Mouse (Mus musculus) neural tube, embryonic 12.5 days (tissue): Measurements from ENCODE around the gene Dnm2. TPM values are rescaled to one million over a fixed set of nuclear protein-coding genes. Genes with fewer than 3 reads are reported as not detected.
"Not testable (repeated sequence)": the region's sequence is repeated elsewhere in the genome, so short reads cannot be mapped to it uniquely, and the experiment has no call there.

Experiments used
- ATAC-seq: fragments of 200-750 bp; cut with Nextera tagmentation; 2 replicates; pipeline ENCODE4 v1.8.0; 2017; ENCODE audit warnings: low read depth, mild to moderate bottlenecking, moderate TSS enrichment, moderate library complexity; ENCODE audit not compliant: low FRiP score
- H3K27ac ChIP-seq: fragments of 300-500 bp; sonication (generic); 2 replicates; pipeline ENCODE4 v1.5.1; 2016
- H3K27me3 ChIP-seq: fragments of 300-500 bp; sonication (generic); replicated peaks from 2 replicates; pipeline ENCODE4 v1.6.1; 2016; ENCODE audit warnings: mild to moderate bottlenecking
- H3K36me3 ChIP-seq: fragments of 300-500 bp; sonication (generic); 2 replicates; pipeline ENCODE4 v1.6.1; 2016; ENCODE audit warnings: mild to moderate bottlenecking
- H3K4me1 ChIP-seq: fragments of 300-500 bp; sonication (generic); 2 replicates; pipeline ENCODE4 v1.6.1; 2016
- H3K4me2 ChIP-seq: fragments of 300-500 bp; sonication (generic); replicated peaks from 2 replicates; pipeline ENCODE4 v1.6.1; 2016; ENCODE audit warnings: mild to moderate bottlenecking
- H3K4me3 ChIP-seq: fragments of 300-500 bp; sonication (generic); 2 replicates; pipeline ENCODE4 v1.5.1; 2016
- H3K9ac ChIP-seq: fragments of 300-500 bp; sonication (generic); 2 replicates; pipeline ENCODE4 v1.6.1; 2016; ENCODE audit warnings: mild to moderate bottlenecking
- H3K9me3 ChIP-seq: fragments of 300-500 bp; sonication (generic); 2 replicates; pipeline ENCODE4 v1.6.1; 2016; ENCODE audit warnings: mild to moderate bottlenecking
- WGBS: fragments of 180-500 bp; shearing (Covaris S2); methylation state at CpG from one replicate; pipeline ENCODE4 v1.1.7; 2016; 5-methylcytosine and 5-hydroxymethylcytosine counted together
- polyA plus RNA-seq: library from polyadenylated mRNA; unstranded; fragments of >200 nt; fragmentation: Nextera tagmentation; extraction: Ambion mirVana; gene quantifications from 2 replicates; pipeline ENCODE4 v1.2.1, GENCODE M21; 2016

Gene Dnm2
- polyA plus RNA-seq, 1 experiment from 2014 or later: 80.4 TPM

- Histone ChIP-seq H3K9ac (no peak overlapping the region), H3K4me3 (no peak overlapping the region), H3K4me1 (no peaks in the 10 kb centered on the region), H3K36me3 (peaks cover 36% of the 10 kb centered on the region), H3K27me3 (no peaks in the 10 kb centered on the region), H3K27ac (no peak overlapping the region), H3K4me2 (no peak overlapping the region), H3K9me3 (no peaks in the 10 kb centered on the region)
- WGBS: 88% methylated on average over 3 of the region's 3 CpGs
- no peak for ATAC-seq
These were observed 39.3 kb downstream of the Dnm2 start for GRCm38 (mm10) chr9:21463766-21464564.

DNA sequence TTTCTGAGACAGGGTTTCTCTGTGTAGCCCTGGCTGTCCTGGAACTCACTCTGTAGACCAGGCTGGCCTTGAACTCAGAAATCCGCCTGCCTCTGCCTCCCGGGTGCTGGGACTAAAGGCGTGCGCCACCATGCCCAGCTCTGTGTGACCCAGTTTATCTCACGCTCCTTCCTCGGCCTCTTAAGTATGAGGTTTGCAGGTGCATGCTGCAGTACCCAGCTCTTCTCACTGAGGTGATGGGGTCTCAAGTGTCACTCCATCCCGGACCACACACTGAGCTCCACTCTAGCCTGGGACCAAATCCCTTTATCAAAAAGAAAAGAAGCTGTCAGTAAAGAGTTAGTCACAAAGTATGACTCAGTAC lies 39.8 kb downstream of the Dnm2 start:
- not testable (repeated sequence) for H3K4me2 ChIP-seq, H3K4me1 ChIP-seq, H3K27ac ChIP-seq, H3K4me3 ChIP-seq, ATAC-seq, H3K9me3 ChIP-seq, H3K9ac ChIP-seq, H3K27me3 ChIP-seq
- peaks cover 38% of the 10 kb centered on the region for H3K36me3 ChIP-seq
- 93% methylated on average over 7 of the region's 7 CpGs for WGBS

DNA sequence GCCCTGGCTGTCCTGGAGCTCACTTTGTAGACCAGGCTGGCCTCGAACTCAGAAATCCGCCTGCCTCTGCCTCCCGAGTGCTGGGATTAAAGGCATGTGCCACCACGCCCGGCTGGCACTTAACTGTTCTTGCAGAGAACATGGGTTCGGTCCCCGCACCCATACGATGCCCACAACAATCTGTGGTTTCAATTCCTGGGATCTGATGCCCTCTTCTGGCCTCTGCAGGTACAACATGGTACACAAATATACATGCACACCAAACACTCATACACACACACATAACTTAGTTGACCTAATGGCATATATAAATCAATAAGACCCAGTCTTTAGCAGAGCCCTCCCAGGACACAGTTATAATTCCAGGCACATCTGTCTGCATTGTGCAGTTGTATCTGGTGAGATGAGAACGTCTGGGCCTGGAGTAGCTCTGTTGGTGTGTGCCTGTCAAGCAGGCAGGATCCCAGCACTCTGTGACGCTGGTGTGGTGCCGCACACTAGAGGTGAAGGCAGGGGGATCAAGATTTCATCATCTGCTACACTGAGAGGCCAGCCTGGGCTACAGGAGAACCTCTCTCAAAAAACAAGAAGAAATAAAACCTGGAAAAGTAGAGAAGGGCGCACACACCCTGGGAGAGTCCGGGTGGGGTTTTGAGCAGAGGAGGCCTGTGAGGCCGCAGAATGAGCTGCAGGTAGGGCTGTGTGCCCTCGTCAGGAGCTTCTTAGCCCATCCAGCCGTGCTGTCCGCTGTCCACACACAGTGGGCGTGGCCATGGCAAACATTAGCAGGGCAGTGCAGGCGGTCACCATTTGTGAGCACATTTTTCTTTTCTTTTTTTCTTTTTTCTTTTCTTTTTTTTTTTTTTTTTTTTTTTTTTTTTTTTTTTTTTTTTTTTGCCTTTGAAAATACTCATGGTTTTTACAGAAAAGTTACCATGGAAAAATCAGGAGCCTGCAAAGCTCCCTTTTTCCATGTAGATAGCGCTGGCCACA lies 44.6 kb downstream of the Dnm2 start:
- ATAC-seq: no peak
- peaks cover 72% of the 10 kb centered on the region for H3K36me3 ChIP-seq
- H3K27ac ChIP-seq: no peak overlapping the region
- WGBS: 87% methylated on average over 20 of the region's 20 CpGs
- no peak overlapping the region for H3K4me3 ChIP-seq
- H3K9me3 ChIP-seq: no peaks in the 10 kb centered on the region
- H3K9ac ChIP-seq: no peak overlapping the region
- H3K4me1 ChIP-seq: no peaks in the 10 kb centered on the region
- H3K27me3 ChIP-seq: no peaks in the 10 kb centered on the region
- H3K4me2 ChIP-seq: no peak overlapping the region

DNA sequence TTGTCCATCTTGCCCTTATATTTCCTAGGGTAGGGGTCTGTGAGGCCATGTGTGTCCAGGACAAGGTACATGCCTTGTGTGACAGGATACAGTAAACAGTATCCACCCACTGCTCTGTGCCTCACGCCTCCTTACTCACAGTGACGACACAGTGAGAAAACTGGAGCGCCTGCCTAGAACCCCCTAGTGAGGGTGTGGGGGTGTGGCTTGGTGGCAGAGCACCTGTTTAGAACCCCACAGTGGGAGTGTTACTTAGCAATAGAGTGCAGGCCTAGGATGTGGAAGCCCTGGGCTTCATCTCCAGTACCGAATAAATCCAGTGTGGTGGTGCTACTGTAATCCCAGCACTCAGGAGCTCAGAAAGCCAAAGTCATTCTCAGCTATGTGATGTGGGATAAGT lies 48.2 kb downstream of the Dnm2 start:
- no peak for ATAC-seq
- Histone ChIP-seq H3K36me3 (peaks cover 88% of the 10 kb centered on the region), H3K27me3 (no peaks in the 10 kb centered on the region), H3K4me3 (no peak overlapping the region), H3K9ac (no peak overlapping the region), H3K4me1 (no peaks in the 10 kb centered on the region), H3K4me2 (no peak overlapping the region), H3K9me3 (peaks cover 6% of the 10 kb centered on the region; the same call in 1 of the 2 replicates), H3K27ac (no peak overlapping the region)
- 88% methylated on average over 4 of the region's 4 CpGs for WGBS

- Histone ChIP-seq H3K36me3 (peaks cover 93% of the 10 kb centered on the region), H3K4me3 (no peak overlapping the region), H3K27me3 (no peaks in the 10 kb centered on the region), H3K9ac (no peak overlapping the region), H3K27ac (no peak overlapping the region), H3K4me2 (no peak overlapping the region), H3K4me1 (no peaks in the 10 kb centered on the region), H3K9me3 (peaks cover 8% of the 10 kb centered on the region; the same call in 1 of the 2 replicates)
- 97% methylated on average over 6 of the region's 6 CpGs for WGBS
- ATAC-seq: no peak
These were observed 53.0 kb downstream of the Dnm2 start for GRCm38 (mm10) chr9:21477707-21478106.

DNA sequence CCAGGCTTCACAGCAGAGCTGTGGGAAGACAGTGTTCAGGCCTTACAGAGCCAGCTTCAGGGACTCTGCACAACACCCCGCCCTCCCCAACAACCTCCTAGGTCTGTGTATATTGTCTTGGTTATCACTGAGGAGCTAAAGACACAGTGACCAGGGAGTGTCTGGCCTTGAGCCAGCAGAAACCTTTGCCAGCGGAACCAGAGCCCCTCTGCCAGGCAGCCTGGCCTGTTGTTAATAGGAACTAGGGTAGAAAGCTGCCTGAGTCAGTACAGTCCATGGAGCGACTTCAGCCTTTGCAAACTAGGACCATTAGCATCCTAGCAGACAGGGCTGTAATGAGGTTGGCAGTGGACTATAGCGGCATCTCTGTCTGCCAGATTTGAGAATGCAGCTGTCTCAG lies 59.4 kb downstream of the Dnm2 start:
- H3K4me2 ChIP-seq: no peak overlapping the region
- H3K27ac ChIP-seq: no peak overlapping the region
- no peak overlapping the region for H3K4me3 ChIP-seq
- no peaks in the 10 kb centered on the region for H3K4me1 ChIP-seq
- WGBS: 97% methylated on average over 4 of the region's 4 CpGs
- no peak overlapping the region for H3K9ac ChIP-seq
- H3K36me3 ChIP-seq: peaks cover 73% of the 10 kb centered on the region
- H3K27me3 ChIP-seq: no peaks in the 10 kb centered on the region
- H3K9me3 ChIP-seq: no peaks in the 10 kb centered on the region
- ATAC-seq: no peak

DNA sequence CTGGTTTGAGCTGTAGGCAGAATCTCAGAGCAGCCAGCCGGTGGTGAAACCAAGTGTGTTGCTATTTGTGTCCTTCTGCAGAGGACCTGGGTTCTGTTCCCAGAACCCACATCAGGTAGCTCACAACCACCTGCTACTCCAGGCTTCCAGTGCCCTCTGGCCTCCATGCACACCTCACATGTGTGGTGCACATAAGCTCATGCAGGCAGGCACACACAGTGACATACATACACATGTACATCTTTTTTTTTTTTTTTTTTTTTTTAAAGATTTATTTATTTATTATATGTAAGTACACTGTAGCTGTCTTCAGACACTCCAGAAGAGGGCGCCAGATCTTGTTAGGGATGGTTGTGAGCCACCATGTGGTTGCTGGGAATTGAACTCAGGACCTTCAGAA lies 63.5 kb downstream of the Dnm2 start:
- not testable (repeated sequence) for ATAC-seq, H3K27ac ChIP-seq, H3K4me3 ChIP-seq, H3K27me3 ChIP-seq, H3K9ac ChIP-seq, H3K4me1 ChIP-seq, H3K9me3 ChIP-seq, H3K4me2 ChIP-seq
- peaks cover 59% of the 10 kb centered on the region for H3K36me3 ChIP-seq
- 93% methylated on average over 1 of the region's 2 CpGs for WGBS

GRCm38 (mm10) chr9:21490696-21491095 lies 66.0 kb downstream of the Dnm2 start:
- H3K27ac ChIP-seq: no peak overlapping the region
- no peaks in the 10 kb centered on the region for H3K9me3 ChIP-seq
- H3K36me3 ChIP-seq: peaks cover 54% of the 10 kb centered on the region
- no peaks in the 10 kb centered on the region for H3K27me3 ChIP-seq
- 93% methylated on average over 9 of the region's 9 CpGs for WGBS
- ATAC-seq: no peak
- H3K4me1 ChIP-seq: no peaks in the 10 kb centered on the region
- no peak overlapping the region for H3K4me2 ChIP-seq
- no peak overlapping the region for H3K9ac ChIP-seq
- H3K4me3 ChIP-seq: no peak overlapping the region

DNA sequence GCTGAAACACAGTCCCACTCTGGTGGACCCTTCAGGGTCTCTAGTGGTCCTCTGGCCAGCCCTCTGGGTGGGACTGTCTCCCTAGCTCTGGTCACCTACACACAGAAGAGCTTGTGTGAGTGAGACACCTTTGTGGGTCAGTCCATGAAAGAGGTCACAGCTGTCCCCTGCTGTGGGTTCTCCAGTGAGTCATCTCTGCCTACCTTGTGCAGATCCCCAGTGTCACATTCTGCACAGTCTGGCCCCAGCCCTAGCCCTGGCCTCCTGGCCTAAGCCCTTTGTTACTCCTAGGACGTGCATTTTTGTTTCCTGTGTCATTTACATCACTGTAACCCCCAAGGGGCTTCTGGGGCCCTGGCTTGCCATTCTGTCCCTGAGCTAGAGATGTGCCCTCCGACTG lies 69.2 kb downstream of the Dnm2 start:
- H3K4me1 ChIP-seq: no peaks in the 10 kb centered on the region
- no peak for ATAC-seq
- 54% methylated on average over 2 of the region's 2 CpGs for WGBS

DNA sequence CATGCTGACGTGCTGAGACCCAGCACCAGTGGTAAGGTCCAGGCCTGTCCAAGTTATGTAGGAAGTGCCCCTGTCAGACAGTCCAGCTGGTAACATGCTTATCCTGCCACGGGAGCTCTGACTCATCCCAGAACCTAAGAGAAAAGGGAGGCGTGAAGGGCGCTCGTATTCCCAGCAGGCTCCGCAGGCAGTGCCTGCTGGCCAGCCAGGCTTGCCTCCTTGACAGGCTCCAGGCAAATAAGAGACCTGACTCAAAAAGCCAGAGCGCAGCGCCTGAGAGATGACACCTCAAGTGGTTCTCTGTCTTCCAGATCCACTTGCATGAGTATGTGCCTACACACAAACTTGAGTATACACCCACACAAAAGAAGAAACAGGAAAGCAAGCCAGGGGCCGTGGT lies 70.0 kb downstream of the Dnm2 start:
- WGBS: 79% methylated on average over 9 of the region's 9 CpGs
- H3K27me3 ChIP-seq: no peaks in the 10 kb centered on the region
- no peaks in the 10 kb centered on the region for H3K4me1 ChIP-seq
- H3K9me3 ChIP-seq: no peaks in the 10 kb centered on the region
- H3K4me3 ChIP-seq: no peak overlapping the region
- H3K4me2 ChIP-seq: no peak overlapping the region
- peaks cover 53% of the 10 kb centered on the region for H3K36me3 ChIP-seq
- H3K27ac ChIP-seq: no peak overlapping the region
- ATAC-seq: no peak
- no peak overlapping the region for H3K9ac ChIP-seq

More for the DNA sequence above, 69.2 kb downstream of the Dnm2 start:
- H3K4me3 ChIP-seq: no peak overlapping the region
- H3K27ac ChIP-seq: no peak overlapping the region
- H3K4me2 ChIP-seq: no peak overlapping the region
- H3K27me3 ChIP-seq: no peaks in the 10 kb centered on the region
- no peak overlapping the region for H3K9ac ChIP-seq
- H3K9me3 ChIP-seq: no peaks in the 10 kb centered on the region
- peaks cover 48% of the 10 kb centered on the region for H3K36me3 ChIP-seq

DNA sequence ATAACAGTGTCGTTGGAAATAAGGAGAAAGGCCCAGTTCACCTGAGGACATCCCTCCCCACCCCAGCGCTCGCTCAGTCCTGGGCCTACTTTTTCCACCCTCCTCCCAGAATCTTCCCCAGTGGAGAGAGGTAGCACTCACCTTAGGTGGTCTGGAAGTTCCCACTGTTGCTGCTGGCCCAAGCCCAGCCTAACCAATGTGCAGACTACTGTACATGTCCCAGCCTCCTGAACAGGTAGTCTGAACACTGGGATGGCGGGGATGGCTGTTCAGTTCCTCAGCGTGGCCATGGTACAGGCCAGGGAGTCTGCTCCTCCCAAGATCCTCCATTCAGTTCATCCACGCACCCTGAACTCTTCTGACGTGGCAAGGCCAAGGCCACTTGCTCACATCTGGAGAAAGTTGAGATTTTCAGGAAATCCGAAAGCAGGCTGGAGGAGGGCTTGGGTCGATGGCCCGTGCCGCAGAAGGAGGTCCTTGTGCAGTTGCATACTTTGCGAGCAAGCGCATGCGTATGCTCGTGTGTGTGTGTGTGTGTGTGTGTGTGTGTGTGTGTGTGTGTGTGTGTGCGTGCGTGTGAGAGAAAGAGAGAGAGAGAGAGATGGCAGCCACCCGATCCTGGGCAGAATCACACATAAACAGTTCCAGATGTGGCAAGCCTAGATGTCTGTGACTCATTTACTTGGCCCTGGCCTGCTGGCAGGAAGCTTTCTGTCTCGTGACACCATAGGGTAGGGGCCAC lies 71.8 kb downstream of the Dnm2 start:
- H3K4me1 ChIP-seq: no peaks in the 10 kb centered on the region
- 85% methylated on average over 19 of the region's 19 CpGs for WGBS
- H3K27me3 ChIP-seq: no peaks in the 10 kb centered on the region
- peaks cover 53% of the 10 kb centered on the region for H3K36me3 ChIP-seq
- no peak overlapping the region for H3K4me3 ChIP-seq
- no peak for ATAC-seq
- H3K9ac ChIP-seq: 0 out of 2 replicates have a peak overlapping the region, but pooled peaks have one; percentile 33
- no peak overlapping the region for H3K27ac ChIP-seq
- H3K9me3 ChIP-seq: no peaks in the 10 kb centered on the region
- H3K4me2 ChIP-seq: no peak overlapping the region

DNA sequence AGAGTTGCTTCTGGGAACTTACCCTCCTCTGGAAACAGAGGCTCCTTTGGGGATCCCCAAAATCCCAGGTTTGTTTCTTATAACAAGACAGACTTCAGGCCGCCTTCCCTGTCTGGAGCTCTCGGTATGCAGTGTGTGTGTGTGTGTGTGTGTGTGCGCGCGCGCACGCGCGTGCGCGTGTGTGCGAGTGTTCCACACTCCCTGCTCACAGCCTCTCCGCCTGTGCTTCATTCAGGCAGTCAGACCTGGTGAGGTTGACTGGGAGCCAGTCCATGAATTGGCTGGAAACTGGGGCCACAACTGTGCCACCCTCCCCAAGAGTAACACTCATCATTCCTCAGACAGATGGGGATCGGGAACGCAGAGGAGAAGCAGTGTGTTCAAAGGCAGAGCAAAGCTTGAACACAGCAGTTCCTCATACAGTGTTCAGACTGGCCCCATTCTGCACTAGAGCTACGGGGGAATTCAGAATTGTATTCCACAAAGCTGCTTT lies 72.4 kb downstream of the Dnm2 start:
- WGBS: 90% methylated on average over 16 of the region's 16 CpGs
- no peaks in the 10 kb centered on the region for H3K4me1 ChIP-seq
- no peaks in the 10 kb centered on the region for H3K27me3 ChIP-seq
- no peak overlapping the region for H3K9ac ChIP-seq
- peaks cover 53% of the 10 kb centered on the region for H3K36me3 ChIP-seq
- H3K27ac ChIP-seq: no peak overlapping the region
- H3K4me2 ChIP-seq: no peak overlapping the region
- ATAC-seq: no peak
- no peaks in the 10 kb centered on the region for H3K9me3 ChIP-seq
- H3K4me3 ChIP-seq: no peak overlapping the region
